Mouse (Mus musculus): ENCODE data around the gene Atf7ip.

Atf7ip gene

GRCm38 (mm10) chr6:136525567-136525966 is 19.6 kb downstream of the Atf7ip start:
- DNase-seq, result no peak

- no peak for DNase-seq
Measured at GRCm38 (mm10) chr6:136529156-136529555, 23.2 kb downstream of the Atf7ip start.

GRCm38 (mm10) chr6:136531792-136532230 is 25.8 kb downstream of the Atf7ip start:
- DNase-seq, result peak; percentile 26 to 55

- DNase-seq, result peak; percentile 93 to 96
Measured at GRCm38 (mm10) chr6:136532535-136533291, 26.7 kb downstream of the Atf7ip start.

- no peak for DNase-seq
Measured at GRCm38 (mm10) chr6:136533804-136534203, 27.8 kb downstream of the Atf7ip start.

GRCm38 (mm10) chr6:136534444-136534843 is 28.5 kb downstream of the Atf7ip start:
- no peak for DNase-seq

- no peak for DNase-seq
Measured at GRCm38 (mm10) chr6:136535176-136535575, 29.2 kb downstream of the Atf7ip start.

GRCm38 (mm10) chr6:136536121-136536520 is 30.2 kb downstream of the Atf7ip start:
- DNase-seq, result peak in 1 of 2 experiments; percentile 41

- no peak for DNase-seq
Measured at GRCm38 (mm10) chr6:136541350-136541749, 35.4 kb downstream of the Atf7ip start.

GRCm38 (mm10) chr6:136542105-136542504 is 36.1 kb downstream of the Atf7ip start:
- DNase-seq, result no peak

- DNase-seq, result peak; percentile 69 to 77
Measured at GRCm38 (mm10) chr6:136543164-136543563, 37.2 kb downstream of the Atf7ip start.

- DNase-seq, result no peak
Measured at GRCm38 (mm10) chr6:136545284-136545870, 39.4 kb downstream of the Atf7ip start.

GRCm38 (mm10) chr6:136546286-136546685 is 40.3 kb downstream of the Atf7ip start:
- DNase-seq, result no peak

- no peak for DNase-seq
Measured at GRCm38 (mm10) chr6:136546987-136547386, 41.0 kb downstream of the Atf7ip start.

- peak; percentile 82 to 89 for DNase-seq
Measured at GRCm38 (mm10) chr6:136548041-136548770, 42.2 kb downstream of the Atf7ip start.

GRCm38 (mm10) chr6:136548796-136549195 is 42.8 kb downstream of the Atf7ip start:
- no peak for DNase-seq

GRCm38 (mm10) chr6:136549606-136550005 is 43.6 kb downstream of the Atf7ip start:
- DNase-seq, result no peak

GRCm38 (mm10) chr6:136550596-136551304 is 44.8 kb downstream of the Atf7ip start:
- DNase-seq, result no peak

GRCm38 (mm10) chr6:136551550-136552109 is 45.7 kb downstream of the Atf7ip start:
- no peak for DNase-seq

- DNase-seq, result no peak
Measured at GRCm38 (mm10) chr6:136553156-136553555, 47.2 kb downstream of the Atf7ip start.

GRCm38 (mm10) chr6:136553767-136554569 is 48.0 kb downstream of the Atf7ip start:
- peak; percentile 47 to 68 for DNase-seq

Measured in cerebellum, postnatal 14 days (tissue).